Mouse (Mus musculus) MEL (cell line): ENCODE data around the gene Mgat4b.

Source experiments
- CHD2 ChIP-seq: IDR thresholded peaks from 2 replicates; pipeline ENCODE4 v1.6.1; 2011; ENCODE audit warnings: low read length, improper control_type of control experiment
- CTCF ChIP-seq, 3 experiments: IDR thresholded peaks in 2 of 3; conservative IDR thresholded peaks in 1 of 3; 2 replicates each; pipeline ENCODE4 v1.5.1; 2011 to 2012; ENCODE audit warnings: low read length in 3 of 3, low read depth in 2 of 3, mild to moderate bottlenecking in 2 of 3, improper control_type of control experiment in 1 of 3, inconsistent platforms in 1 of 3, mixed read lengths in 1 of 3, moderate library complexity in 1 of 3; ENCODE audit not compliant: control insufficient read depth in 1 of 3, insufficient read depth in 1 of 3, poor library complexity in 1 of 3, severe bottlenecking in 1 of 3
- KAT2A ChIP-seq: conservative IDR thresholded peaks from 2 replicates; pipeline ENCODE4 v1.6.1; 2012; ENCODE audit warnings: low read depth, low read length, improper control_type of control experiment, inconsistent platforms
- MAFK ChIP-seq: IDR thresholded peaks from 2 replicates; pipeline ENCODE4 v1.6.1; 2011; ENCODE audit warnings: low read depth, mild to moderate bottlenecking, low read length, improper control_type of control experiment, borderline replicate concordance
- MAX ChIP-seq: IDR thresholded peaks from 2 replicates; pipeline ENCODE4 v1.6.1; 2011; ENCODE audit warnings: low read length, improper control_type of control experiment
- MXI1 ChIP-seq: IDR thresholded peaks from 2 replicates; pipeline ENCODE4 v1.6.1; 2011; ENCODE audit warnings: mild to moderate bottlenecking, low read depth, low read length, improper control_type of control experiment
- POLR2A ChIP-seq, 2 experiments: IDR thresholded peaks; 2 replicates each; pipeline ENCODE4 v1.6.1; 2011 to 2012; ENCODE audit warnings: low read length in 2 of 2, mild to moderate bottlenecking in 2 of 2, control low read depth in 1 of 2, improper control_type of control experiment in 1 of 2, low read depth in 1 of 2, moderate library complexity in 1 of 2; ENCODE audit not compliant: control insufficient read depth in 1 of 2, insufficient read depth in 1 of 2, poor library complexity in 1 of 2
- POLR2AphosphoS2 ChIP-seq: IDR thresholded peaks from 2 replicates; pipeline ENCODE4 v1.6.1; 2011; ENCODE audit warnings: low read length, improper control_type of control experiment
- RAD21 ChIP-seq: IDR thresholded peaks from 2 replicates; pipeline ENCODE4 v1.6.1; 2011; ENCODE audit warnings: mild to moderate bottlenecking, low read depth, low read length, improper control_type of control experiment
- TCF12 ChIP-seq: IDR thresholded peaks from 2 replicates; pipeline ENCODE4 v1.6.1; 2014; ENCODE audit warnings: low read depth, mild to moderate bottlenecking, inconsistent platforms, low read length, improper control_type of control experiment, moderate library complexity
- USF1 ChIP-seq: IDR thresholded peaks from 2 replicates; pipeline ENCODE4 v1.6.1; 2014; ENCODE audit warnings: low read depth, mild to moderate bottlenecking, inconsistent platforms, low read length, improper control_type of control experiment, moderate library complexity
- ZKSCAN1 ChIP-seq: IDR thresholded peaks from 2 replicates; pipeline ENCODE4 v1.6.1; 2012; ENCODE audit warnings: low read depth, mild to moderate bottlenecking, inconsistent platforms, low read length, improper control_type of control experiment, moderate library complexity
- ZMIZ1 ChIP-seq: IDR thresholded peaks from 2 replicates; pipeline ENCODE4 v1.6.1; 2012; ENCODE audit warnings: low read depth, mild to moderate bottlenecking, inconsistent platforms, low read length, improper control_type of control experiment, moderate library complexity

DNA sequence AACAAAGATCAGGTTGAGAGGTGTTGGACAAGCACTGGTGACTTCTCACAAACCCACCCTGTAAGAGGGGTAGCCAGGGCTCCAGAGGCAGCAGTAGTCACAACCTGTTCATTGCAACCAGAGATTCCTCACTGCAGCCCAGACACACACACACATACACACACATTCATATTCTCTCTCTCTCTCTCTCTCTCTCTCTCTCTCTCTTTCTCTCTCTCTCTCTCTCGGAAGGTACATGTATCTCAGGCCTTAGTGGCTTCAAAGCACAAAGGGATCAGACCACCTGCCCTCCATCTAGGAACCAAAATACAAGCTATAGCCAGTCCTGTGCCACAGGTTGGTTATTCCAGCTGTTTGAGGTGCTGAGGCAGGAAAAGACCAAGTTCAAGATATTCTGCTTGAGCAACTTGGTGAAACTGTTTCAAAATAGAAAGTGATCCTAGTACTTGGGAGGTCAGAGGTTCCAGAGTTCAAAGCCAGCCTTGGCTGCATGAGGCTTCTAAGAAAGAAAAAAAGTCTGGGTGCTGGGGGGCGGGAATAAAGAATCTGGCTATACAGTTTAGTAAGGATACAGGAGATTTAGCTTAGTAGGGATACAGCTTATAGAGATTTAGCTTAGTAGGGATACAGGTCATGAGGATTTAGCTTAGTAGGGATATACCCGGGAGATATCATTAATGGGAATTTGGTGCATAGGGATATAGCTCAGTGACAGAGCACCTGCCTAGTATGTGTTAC is 801 bp downstream of the Mgat4b start:
- TF ChIP-seq KAT2A (no peak), CHD2 (no peak), POLR2A (IDR thresholded peaks at IDR 0.05; ENCODE audit: control insufficient read depth in 1 of 2, insufficient read depth in 1 of 2, low read depth in 1 of 2, low read length in 2 of 2, poor library complexity in 1 of 2) (no peak), CTCF (IDR thresholded peaks at IDR 0.05 in 2 of 3, conservative IDR thresholded peaks at IDR 0.05 in 1 of 3; ENCODE audit: control insufficient read depth in 1 of 3, insufficient read depth in 1 of 3, low read depth in 2 of 3, low read length in 3 of 3, poor library complexity in 1 of 3, severe bottlenecking in 1 of 3) (no peak), RAD21 (no peak), USF1 (no peak), TCF12 (no peak), POLR2AphosphoS2 (no peak), MAX (no peak), ZKSCAN1 (peak; percentile 77), MAFK (no peak), MXI1 (no peak), ZMIZ1 (no peak)
